Comparison of ENCODE assay signal across 21 mouse cellular contexts in the genomic region with DNA sequence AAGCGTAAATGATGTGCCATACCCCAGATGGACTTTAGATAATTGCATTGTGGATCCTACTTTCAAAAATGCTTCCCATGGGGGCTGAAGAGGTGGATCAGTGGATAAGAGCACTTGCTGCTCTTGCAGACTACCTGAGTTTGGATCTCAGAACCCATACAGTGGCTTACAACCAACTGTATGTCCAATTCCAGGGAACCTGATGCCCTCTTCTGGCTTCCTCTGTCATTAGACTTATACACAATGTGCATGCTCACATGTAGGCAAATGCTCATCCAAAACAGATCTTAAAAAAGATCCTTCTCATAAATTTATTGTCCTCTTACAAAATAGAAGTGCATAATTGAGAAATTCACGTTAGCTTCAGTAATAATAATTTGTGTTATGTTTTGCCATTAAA. TPM values are rescaled to one million over a fixed set of nuclear protein-coding genes. Genes with fewer than 3 reads are reported as not detected.
DNase-seq lines count a peak whose midpoint lies in the region; ATAC-seq and TF ChIP-seq lines count a peak whose summit lies in the region.
"Had no signal": no experiment of that assay in that cellular context is flagged by ENCODE, and none has a peak within 500 bp of the region (broad histone marks: within the 10 kb centered on the region; RNA-seq: fewer than 3 reads in every experiment).

No protein-coding gene starts in this region.

- H3K4me2 ChIP-seq in liver, embryonic 11.5 days = no peak overlapping the region
- no peak overlapping the region for H3K4me2 ChIP-seq in CH12.LX (ENCODE audit: insufficient read depth, low read depth, poor library complexity, severe bottlenecking)
- H3K4me2 ChIP-seq: embryonic facial prominence, embryonic 13.5 days; heart, embryonic 12.5 days had no signal

- no peak for TF ChIP-seq EP300 in heart, adult 2 months (IDR thresholded peaks at IDR 0.05; ENCODE audit: insufficient read depth, low read depth, low read length)
- no peak for TF ChIP-seq EP300 in CH12.LX (IDR thresholded peaks at IDR 0.05; ENCODE audit: low read length)

- H3K4me1 ChIP-seq in heart, adult 2 months (ENCODE audit: control insufficient read depth, insufficient read depth, low read length) = no peaks in the 10 kb centered on the region
- no peaks in the 10 kb centered on the region for H3K4me1 ChIP-seq in liver, adult 2 months (ENCODE audit: control insufficient read depth, insufficient read depth, low read length)
- no peaks in the 10 kb centered on the region for H3K4me1 ChIP-seq in liver, embryonic 11.5 days (replicated peaks; ENCODE audit: control insufficient read depth, insufficient read depth, low read length)
- H3K4me1 ChIP-seq in CH12.LX (ENCODE audit: control insufficient read depth in 1 of 2, insufficient read depth in 2 of 2) = peaks cover 0 to 3% of the 10 kb centered on the region in 2 experiments; a peak in 1 of 4 replicates
- H3K4me1 ChIP-seq: embryonic facial prominence, embryonic 13.5 days; heart, embryonic 12.5 days; hindbrain, embryonic 10.5 days had no signal

- peak; percentile 53 for TF ChIP-seq CTCF in heart, adult 2 months (IDR thresholded peaks at IDR 0.05)
- TF ChIP-seq CTCF in liver, adult 2 months (IDR thresholded peaks at IDR 0.05; ENCODE audit: low read depth, low read length) = no peak
- peak in 1 of 2 experiments; percentile 12; a peak in 1 of 4 replicates for TF ChIP-seq CTCF in CH12.LX (conservative IDR thresholded peaks at IDR 0.05 in 1 of 2, IDR thresholded peaks at IDR 0.05 in 1 of 2; ENCODE audit: low read depth in 2 of 2, low read length in 2 of 2)
- TF ChIP-seq CTCF in brain, embryonic 14.5 days (IDR thresholded peaks at IDR 0.05; ENCODE audit: borderline replicate concordance, extremely low read depth, insufficient read depth, insufficient read length) = no peak

- H3K79me2 ChIP-seq in heart, adult 2 months (replicated peaks; ENCODE audit: control insufficient read depth, insufficient read depth, low read length) = no peaks in the 10 kb centered on the region; the same call in 1 of the 2 replicates
- peaks cover 3% of the 10 kb centered on the region; the same call in 1 of the 2 replicates for H3K79me2 ChIP-seq in liver, adult 2 months (ENCODE audit: control insufficient read depth, insufficient read depth, low read length)
- H3K79me2 ChIP-seq in CH12.LX (replicated peaks; ENCODE audit: control insufficient read depth, extremely low read depth, insufficient read depth, poor library complexity, severe bottlenecking) = no peaks in the 10 kb centered on the region

- intact Hi-C loops in heart, adult 2 months (cut with DNase I) = loop anchor here (5.0 kb wide), 1 partner anchor 69 kb away; no protein-coding TSS in a partner anchor

- DNase-seq in heart, adult 2 months = no peak
- no peak for DNase-seq in heart, adult 18-20 months
- peak; percentile 40 for DNase-seq in liver, adult 2 months (ENCODE audit: extremely low read depth, low read depth, low spot score)
- DNase-seq in liver, embryonic 11.5 days (ENCODE audit: low spot score) = no peak
- DNase-seq in CH12.LX (ENCODE audit: extremely low read depth) = no peak
- DNase-seq in brain, embryonic 14.5 days (ENCODE audit: low read depth) = peak; percentile 18
- no peak for DNase-seq in adrenal gland, postnatal 10 days
- DNase-seq in urinary bladder, postnatal 36 days (ENCODE audit: low spot score in 2 of 2) = no peak
- DNase-seq: adrenal gland, postnatal 25 days; gastrocnemius, postnatal 10 days; left cerebral cortex, postnatal 4 days; thymus, adult 18-20 months had no signal

- dilution Hi-C loops in CH12.LX (cut with MboI; ENCODE audit: extremely low pct_ligation_motif_present, extremely low pct_unique_long_range_greater_than_20kb, low sequenced_read_pairs) = no loop called here

- H3K27me3 ChIP-seq in heart, adult 2 months (ENCODE audit: control insufficient read depth, insufficient read depth, low read length) = no peaks in the 10 kb centered on the region
- H3K27me3 ChIP-seq in liver, adult 2 months (ENCODE audit: control insufficient read depth, insufficient read depth, low read length) = no peaks in the 10 kb centered on the region
- no peaks in the 10 kb centered on the region for H3K27me3 ChIP-seq in liver, embryonic 11.5 days (replicated peaks; ENCODE audit: control insufficient read depth, insufficient read depth, low read length)
- no peaks in the 10 kb centered on the region for H3K27me3 ChIP-seq in CH12.LX (replicated peaks)
- H3K27me3 ChIP-seq: embryonic facial prominence, embryonic 13.5 days; heart, embryonic 12.5 days had no signal

- no peaks in the 10 kb centered on the region for H3K9me3 ChIP-seq in liver, embryonic 11.5 days (ENCODE audit: control insufficient read depth, low read length)
- no peaks in the 10 kb centered on the region for H3K9me3 ChIP-seq in CH12.LX (replicated peaks; ENCODE audit: low read length)
- H3K9me3 ChIP-seq: embryonic facial prominence, embryonic 13.5 days; heart, embryonic 12.5 days; hindbrain, embryonic 10.5 days had no signal

- H3K4me3 ChIP-seq in heart, adult 2 months = no peak overlapping the region
- H3K4me3 ChIP-seq in liver, adult 2 months (ENCODE audit: insufficient read depth, low read depth, low read length) = no peak overlapping the region
- no peak overlapping the region for H3K4me3 ChIP-seq in liver, embryonic 11.5 days (ENCODE audit: low read depth, low read length)
- H3K4me3 ChIP-seq in CH12.LX (replicated peaks in 1 of 3; ENCODE audit: low read depth in 2 of 3, low read length in 2 of 3, poor library complexity in 1 of 3) = no peak overlapping the region
- H3K4me3 ChIP-seq: embryonic facial prominence, embryonic 13.5 days; heart, embryonic 12.5 days; hindbrain, embryonic 10.5 days; myocyte had no signal

- TF ChIP-seq RAD21 in CH12.LX (IDR thresholded peaks at IDR 0.05; ENCODE audit: low read depth, low read length) = peak; percentile 9; the same call in 1 of the 2 replicates

- in situ Hi-C loops in CH12.LX (cut with MboI; ENCODE audit: low pct_ligation_motif_present, low pct_unique_long_range_greater_than_20kb, low sequenced_read_pairs) = no loop called here

- H3K9ac ChIP-seq in heart, adult 2 months (ENCODE audit: low read depth, low read length) = no peak overlapping the region
- H3K9ac ChIP-seq in liver, adult 2 months (ENCODE audit: low read depth, low read length) = no peak overlapping the region
- H3K9ac ChIP-seq in liver, embryonic 11.5 days (ENCODE audit: low read depth, low read length) = no peak overlapping the region
- H3K9ac ChIP-seq in CH12.LX (ENCODE audit: insufficient read depth, low read depth) = no peak overlapping the region
- H3K9ac ChIP-seq: embryonic facial prominence, embryonic 13.5 days; heart, embryonic 12.5 days had no signal

- 93% methylated on average over 2 of the region's 2 CpGs for WGBS in heart, adult 2 months
- WGBS in liver, adult 2 months = 97% methylated on average over 2 of the region's 2 CpGs
- 94% methylated on average over 2 of the region's 2 CpGs for WGBS in liver, embryonic 11.5 days

- TF ChIP-seq POLR2A in heart, adult 2 months (IDR thresholded peaks at IDR 0.05; ENCODE audit: insufficient read depth, low read depth, low read length) = no peak
- TF ChIP-seq POLR2A in liver, adult 2 months (IDR thresholded peaks at IDR 0.05; ENCODE audit: extremely low read depth, insufficient read depth, low read length) = no peak
- TF ChIP-seq POLR2A in CH12.LX (IDR thresholded peaks at IDR 0.05; ENCODE audit: low read depth, low read length) = no peak
- TF ChIP-seq POLR2A in brain, embryonic 14.5 days (IDR thresholded peaks at IDR 0.05; ENCODE audit: borderline replicate concordance, extremely low read depth, insufficient read depth, insufficient read length, poor library complexity, severe bottlenecking) = no peak

- no peaks in the 10 kb centered on the region; the same call in none of the 2 replicates for H3K36me3 ChIP-seq in heart, adult 2 months (ENCODE audit: control insufficient read depth, insufficient read depth, low read length)
- peaks cover 42% of the 10 kb centered on the region for H3K36me3 ChIP-seq in liver, adult 2 months (ENCODE audit: control insufficient read depth, insufficient read depth, low read length)
- peaks cover 9% of the 10 kb centered on the region for H3K36me3 ChIP-seq in liver, embryonic 11.5 days (ENCODE audit: control insufficient read depth, insufficient read depth, low read length)
- peaks cover 26 to 33% of the 10 kb centered on the region in 2 experiments for H3K36me3 ChIP-seq in CH12.LX (replicated peaks in 1 of 2; ENCODE audit: control insufficient read depth in 1 of 2, insufficient read depth in 1 of 2, low read length in 1 of 2)

- H3K27ac ChIP-seq in heart, adult 2 months = no peak overlapping the region
- H3K27ac ChIP-seq in liver, adult 2 months (replicated peaks; ENCODE audit: insufficient read depth, low read depth, low read length) = no peak overlapping the region
- no peak overlapping the region for H3K27ac ChIP-seq in liver, embryonic 11.5 days (ENCODE audit: low read depth, low read length)
- H3K27ac ChIP-seq in CH12.LX (ENCODE audit: insufficient read depth, low read depth) = no peak overlapping the region
- H3K27ac ChIP-seq: embryonic facial prominence, embryonic 13.5 days; hindbrain, embryonic 10.5 days had no signal

- ATAC-seq in liver, embryonic 11.5 days (replicated peaks; ENCODE audit: low FRiP score) = no peak

RNA-seq across cellular contexts. Expression of gene Kdm5b, which starts 31.8 kb away (rescaled TPM):
- 10 to 100 TPM; 11.6 to 13.2 TPM for total RNA-seq in heart, adult 2 months (2021)
- 3.3 and 7.0 TPM in 2 replicates for polyA plus RNA-seq in heart, adult 2 months (2012; rRNA removed)
- total RNA-seq in heart, adult 18-20 months (2021) = 10 to 100 TPM; 10.6 to 11.3 TPM
- 9.2 and 9.3 TPM in 2 replicates for total RNA-seq in liver, adult 2 months (2014; rRNA removed)
- polyA plus RNA-seq in liver, adult 2 months (2012; rRNA removed) = 4.0 and 6.8 TPM in 2 replicates
- polyA plus RNA-seq in liver, embryonic 11.5 days (2014; fragmentation: Nextera tagmentation; extraction: Ambion mirVana) = 30.8 and 32.9 TPM in 2 replicates
- total RNA-seq in CH12.LX (2012; rRNA removed) = 8.9 and 14.3 TPM in 2 replicates
- total RNA-seq in CH12.LX (2014; rRNA removed) = 1.8 and 1.9 TPM in 2 replicates
- polyA plus RNA-seq in CH12.LX (2012; ENCODE audit: insufficient read length, low read depth) = 4.1 and 5.8 TPM in 2 replicates
- 48.9 and 70.8 TPM in 2 replicates for polyA plus RNA-seq in brain, embryonic 14.5 days (2012; rRNA removed)
- total RNA-seq in adrenal gland, postnatal 10 days (2021) = 10 to 100 TPM; 34.9 to 45.3 TPM

RNA-seq across cellular contexts. Expression of gene Mgat4e, which starts 42.3 kb away (rescaled TPM):
- not detected for total RNA-seq in heart, adult 2 months (2021)
- polyA plus RNA-seq in heart, adult 2 months (2012; rRNA removed) = 0.20 TPM in 1 of 2 replicates, not detected in the other
- total RNA-seq in heart, adult 18-20 months (2021) = not detected
- total RNA-seq in liver, adult 2 months (2014; rRNA removed) = not detected in 2 replicates
- polyA plus RNA-seq in liver, adult 2 months (2012; rRNA removed) = not detected in 2 replicates
- polyA plus RNA-seq in liver, embryonic 11.5 days (2014; fragmentation: Nextera tagmentation; extraction: Ambion mirVana) = not detected in 2 replicates
- total RNA-seq in CH12.LX (2012; rRNA removed) (0.08 TPM in 1 of 2 replicates, not detected in the other), CH12.LX (2014; rRNA removed) (not detected in 2 replicates)
- not detected in 2 replicates for polyA plus RNA-seq in CH12.LX (2012; ENCODE audit: insufficient read length, low read depth)
- polyA plus RNA-seq in brain, embryonic 14.5 days (2012; rRNA removed) = 0.15 TPM in 1 of 2 replicates, not detected in the other
- not detected for total RNA-seq in adrenal gland, postnatal 10 days (2021)
- total RNA-seq: adrenal gland, postnatal 25 days; common myeloid progenitor, adult 5-6 weeks; gastrocnemius, postnatal 10 days; layer of hippocampus, postnatal 10 days; left cerebral cortex, postnatal 4 days had no signal
- polyA plus RNA-seq: embryonic facial prominence, embryonic 13.5 days; forebrain, embryonic 11.5 days; heart, embryonic 12.5 days; hindbrain, embryonic 10.5 days; kidney, embryonic 14.5 days; liver, embryonic 16.5 days; myocyte had no signal

RNA-seq across cellular contexts. Expression of gene Syt2, which starts 54.7 kb away (rescaled TPM):
- total RNA-seq in heart, adult 2 months (2021) = under 1 TPM in 1 of 2 experiments, not detected in 1; 0.05 TPM
- polyA plus RNA-seq in heart, adult 2 months (2012; rRNA removed) = 0.04 and 0.06 TPM in 2 replicates
- not detected for total RNA-seq in heart, adult 18-20 months (2021)
- total RNA-seq in liver, adult 2 months (2014; rRNA removed) = not detected in 2 replicates
- not detected in 2 replicates for polyA plus RNA-seq in liver, adult 2 months (2012; rRNA removed)
- polyA plus RNA-seq in liver, embryonic 11.5 days (2014; fragmentation: Nextera tagmentation; extraction: Ambion mirVana) = 0.12 and 0.22 TPM in 2 replicates
- total RNA-seq in CH12.LX (2012; rRNA removed) (not detected in 2 replicates), CH12.LX (2014; rRNA removed) (not detected in 2 replicates)
- not detected in 2 replicates for polyA plus RNA-seq in CH12.LX (2012; ENCODE audit: insufficient read length, low read depth)
- 2.0 and 5.7 TPM in 2 replicates for polyA plus RNA-seq in brain, embryonic 14.5 days (2012; rRNA removed)
- 1 to 10 TPM; 1.3 to 5.2 TPM for total RNA-seq in adrenal gland, postnatal 10 days (2021)

Comparison
In these comparisons a context has a peak if more than half of its experiments do, and no peak if none do; other contexts are left out.
1. DNase-seq: peak in liver, adult 2 months (single experiment) and brain, embryonic 14.5 days (single experiment); none in heart, adult 2 months (0 of 2), heart, adult 18-20 months (0 of 2), liver, embryonic 11.5 days (single experiment), CH12.LX (single experiment), adrenal gland, postnatal 10 days (single experiment) and urinary bladder, postnatal 36 days (0 of 2).